Mouse (Mus musculus): ENCODE results near the gene Rpl18a. TPM values are rescaled to one million over a fixed set of nuclear protein-coding genes. Genes with fewer than 3 reads are reported as not detected.
A peak's percentile ranks its signal among the peaks of the same experiment; 100 is the strongest.
"Not testable (repeated sequence)": the region's sequence is repeated elsewhere in the genome, so short reads cannot be mapped to it uniquely, and the experiment has no call there.

Rpl18a gene
- total RNA-seq, 1 experiment from 2014 or later = 1,826 TPM

DNA sequence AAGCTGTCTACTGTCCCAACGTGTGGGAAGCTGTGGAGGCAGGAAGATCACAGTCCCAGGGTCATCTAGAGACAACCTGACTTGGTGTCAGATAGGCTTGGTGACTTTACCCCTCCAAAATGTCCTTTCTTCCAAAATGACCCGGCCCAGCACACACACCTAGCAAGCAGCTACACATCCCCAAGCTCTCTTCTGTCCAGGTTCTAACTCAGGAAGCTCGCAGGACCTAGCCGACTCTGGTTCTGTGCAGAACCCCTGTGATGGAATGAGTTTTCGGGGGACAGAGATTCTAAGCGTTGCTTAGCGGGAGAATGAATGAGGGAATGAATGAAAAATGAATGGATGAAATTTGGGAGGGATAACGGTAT lies 8.2 kb upstream of the Rpl18a start:
- ATAC-seq (ENCODE audit: extremely low read depth, insufficient number of reproducible peaks, low FRiP score, poor library complexity, severe bottlenecking) = no peak

DNA sequence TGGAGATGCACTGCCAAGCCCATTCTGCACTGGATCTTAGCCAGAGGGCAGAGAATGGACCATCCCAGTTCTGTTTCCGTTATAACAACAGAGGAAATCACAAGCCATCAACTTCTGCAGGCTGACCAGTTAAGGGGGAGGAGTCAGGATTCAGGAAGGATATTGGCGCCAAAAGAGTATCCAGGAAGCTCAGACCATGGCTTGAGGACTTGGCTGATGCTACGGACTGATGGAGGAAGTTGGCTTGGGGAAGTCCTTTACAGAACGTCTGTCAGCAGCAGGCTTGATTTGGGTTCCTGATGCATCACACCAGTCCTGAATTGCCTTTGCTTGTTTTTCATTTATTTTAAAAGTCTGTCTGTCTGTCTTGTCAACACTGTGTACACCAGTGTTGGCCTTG lies 7.3 kb upstream of the Rpl18a start:
- ATAC-seq (ENCODE audit: extremely low read depth, insufficient number of reproducible peaks, low FRiP score, poor library complexity, severe bottlenecking) = peak; percentile 20; the same call in 1 of the 2 replicates

DNA sequence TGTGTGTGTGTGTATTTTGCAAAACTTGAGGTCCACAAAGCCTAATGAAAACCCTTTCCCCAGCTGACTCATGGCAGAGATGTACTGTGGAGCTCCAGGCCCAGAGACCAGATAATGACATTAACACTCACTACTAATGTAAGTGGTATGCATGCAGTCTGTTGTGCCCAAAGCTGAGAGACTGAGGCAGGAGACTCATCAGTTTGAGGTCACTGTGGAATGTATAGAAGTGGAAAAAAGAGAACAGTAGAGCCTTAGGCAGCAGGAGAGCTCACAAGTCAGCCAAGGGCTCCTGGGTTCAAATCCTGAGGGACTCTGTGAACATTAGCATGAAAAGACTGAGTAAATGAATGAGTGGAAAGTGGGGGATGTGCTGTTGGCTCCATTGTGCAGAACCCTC lies 6.4 kb upstream of the Rpl18a start:
- ATAC-seq (ENCODE audit: extremely low read depth, insufficient number of reproducible peaks, low FRiP score, poor library complexity, severe bottlenecking) = no peak

DNA sequence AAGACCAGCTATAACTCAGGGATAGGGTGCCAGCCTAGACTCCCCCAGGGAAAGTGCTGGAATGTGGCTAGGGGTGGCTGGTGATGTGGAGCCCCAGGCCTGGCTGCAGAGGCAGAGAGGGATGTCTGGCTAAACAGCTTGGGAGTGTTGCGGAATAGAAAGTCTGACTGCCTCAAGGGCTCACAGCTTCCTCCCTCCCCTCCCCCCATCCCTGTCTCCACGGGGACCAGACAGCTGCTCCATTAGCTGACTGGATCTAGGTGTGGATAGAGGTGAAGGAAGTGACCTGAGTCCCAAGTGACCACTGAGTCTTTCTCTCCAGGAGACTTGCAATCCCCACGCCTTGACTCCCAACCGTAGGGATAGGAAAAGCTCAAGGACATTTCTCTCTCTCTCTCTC lies 5.9 kb upstream of the Rpl18a start:
- ATAC-seq (ENCODE audit: extremely low read depth, insufficient number of reproducible peaks, low FRiP score, poor library complexity, severe bottlenecking) = no peak

DNA sequence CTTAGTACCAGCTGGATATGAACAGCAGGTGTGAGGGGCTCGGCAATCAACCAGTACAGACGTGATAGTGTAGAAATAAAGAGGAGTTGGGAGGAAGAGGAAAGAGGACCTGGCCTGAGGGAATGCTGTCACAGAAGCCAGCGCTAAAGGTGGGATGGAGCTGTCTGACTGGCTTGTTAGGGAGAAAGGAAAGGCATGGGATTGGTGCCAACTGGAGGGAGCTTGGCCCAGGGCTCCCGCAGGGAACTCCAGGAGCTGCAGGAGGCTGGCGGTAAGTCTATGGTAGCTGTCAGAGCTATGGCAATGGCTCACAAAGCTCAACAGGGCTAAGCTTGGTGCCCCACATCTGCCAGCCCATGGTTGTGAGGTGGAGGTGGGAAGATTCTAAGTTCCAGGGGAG lies 5.0 kb upstream of the Rpl18a start:
- no peak for ATAC-seq (ENCODE audit: extremely low read depth, insufficient number of reproducible peaks, low FRiP score, poor library complexity, severe bottlenecking)

DNA sequence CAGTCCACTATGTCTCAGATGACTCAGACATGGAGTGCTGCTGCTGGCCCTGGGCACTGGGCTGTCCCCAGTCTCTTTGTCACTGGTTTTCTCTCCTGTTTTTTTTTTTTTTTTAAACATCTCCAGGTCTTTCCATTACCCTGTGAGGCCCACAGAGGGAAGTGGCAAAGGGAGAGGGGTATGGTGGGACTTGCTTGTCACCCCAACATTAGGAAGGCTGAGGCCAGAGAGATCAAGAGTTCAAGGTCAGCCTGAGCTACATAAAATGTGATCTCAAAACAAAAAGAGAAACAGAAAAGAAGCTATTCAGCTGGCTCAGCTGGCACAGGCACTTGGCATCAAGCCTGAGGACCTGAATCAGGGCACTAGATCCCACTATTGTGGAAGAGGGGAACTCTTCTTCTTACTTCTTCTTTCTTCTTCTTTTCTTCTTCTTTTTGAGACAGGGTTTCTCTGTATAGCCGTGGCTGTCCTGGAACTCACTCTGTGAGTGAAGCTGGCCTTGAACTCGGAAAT lies 3.7 kb upstream of the Rpl18a start:
- ATAC-seq (ENCODE audit: extremely low read depth, insufficient number of reproducible peaks, low FRiP score, poor library complexity, severe bottlenecking) = no peak

DNA sequence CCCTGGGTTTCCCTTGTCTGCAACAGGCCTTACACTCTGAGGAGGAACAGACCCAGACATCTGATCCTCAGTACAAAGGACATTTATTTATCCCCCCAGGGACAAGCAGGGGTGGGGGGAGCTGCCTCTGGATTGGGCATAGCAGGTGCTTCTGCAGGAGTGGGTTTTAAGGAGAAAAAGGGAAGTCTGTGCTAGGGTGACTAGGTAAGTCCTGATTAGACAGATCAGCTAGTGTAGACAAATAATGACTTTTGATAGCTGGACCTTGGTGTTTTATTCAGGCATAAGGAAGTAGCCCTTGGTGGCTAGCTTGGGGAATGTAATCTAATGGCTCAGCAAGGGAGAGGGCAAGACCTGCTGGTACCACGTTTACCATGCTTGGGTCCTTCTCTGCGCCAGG lies 2.0 kb upstream of the Rpl18a start:
- ATAC-seq (ENCODE audit: extremely low read depth, insufficient number of reproducible peaks, low FRiP score, poor library complexity, severe bottlenecking) = no peak

DNA sequence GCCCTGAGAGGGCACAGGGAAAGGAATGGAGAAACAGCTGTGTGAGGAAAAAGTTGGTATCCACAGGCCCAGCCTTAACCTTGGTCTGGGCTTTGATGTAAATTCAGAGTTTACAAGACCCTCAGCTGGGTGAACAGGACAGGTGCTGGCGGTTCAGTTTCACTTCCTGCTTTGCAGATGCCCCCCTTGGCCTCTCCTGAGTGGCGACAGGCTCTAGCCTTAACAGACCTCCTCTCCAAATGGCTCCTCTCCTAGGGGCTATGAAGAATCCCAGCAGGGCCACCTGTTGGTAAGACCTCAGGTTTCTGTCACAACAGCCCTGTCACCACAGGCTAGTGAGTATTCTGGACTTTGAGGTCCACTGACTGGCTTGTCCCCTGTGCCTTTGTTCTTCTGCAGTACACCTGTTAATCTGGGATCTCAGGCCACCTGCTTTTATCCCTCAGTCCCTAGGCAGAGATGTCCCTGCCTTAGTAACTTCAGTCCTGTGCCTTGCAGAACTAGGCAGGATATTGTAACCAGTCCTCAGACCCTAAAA lies 1.5 kb upstream of the Rpl18a start:
- ATAC-seq (ENCODE audit: extremely low read depth, insufficient number of reproducible peaks, low FRiP score, poor library complexity, severe bottlenecking) = no peak

DNA sequence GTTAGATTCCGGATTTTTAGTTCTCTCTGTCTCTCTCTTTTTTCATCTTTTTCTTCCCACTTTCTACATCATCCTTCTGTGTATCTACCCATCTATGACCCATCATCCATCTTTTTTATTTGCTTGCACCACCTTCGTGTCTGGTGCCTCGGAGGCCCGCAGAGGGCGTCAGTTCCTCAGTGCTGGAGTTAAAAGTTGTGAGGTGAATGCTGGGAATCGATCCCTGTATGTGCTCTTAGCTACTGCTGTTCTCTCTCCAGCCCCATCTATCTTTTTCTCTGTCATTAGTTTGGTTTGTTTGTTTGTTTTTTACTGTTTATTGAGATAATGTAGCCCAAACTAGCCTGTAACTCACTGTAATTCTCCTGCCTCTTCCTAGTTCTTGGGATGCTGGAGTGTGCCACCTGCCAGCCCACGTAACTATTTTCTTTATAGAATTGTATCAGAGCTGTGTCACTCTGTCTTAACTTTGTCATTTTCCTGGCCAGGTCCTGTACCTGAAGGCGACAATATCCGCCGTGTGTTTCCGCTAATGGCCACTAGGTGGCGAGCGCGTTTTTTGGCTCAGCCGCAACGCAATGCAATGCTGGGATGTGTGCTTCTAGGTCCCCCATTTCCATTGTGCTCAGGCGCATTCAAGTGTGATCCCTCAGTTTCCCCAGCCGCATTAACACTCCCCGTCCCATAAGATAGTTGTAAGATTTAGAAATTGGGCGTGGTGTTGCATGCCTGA lies 635 bp upstream of the Rpl18a start:
- peak; percentile 47 for ATAC-seq (ENCODE audit: extremely low read depth, insufficient number of reproducible peaks, low FRiP score, poor library complexity, severe bottlenecking)

DNA sequence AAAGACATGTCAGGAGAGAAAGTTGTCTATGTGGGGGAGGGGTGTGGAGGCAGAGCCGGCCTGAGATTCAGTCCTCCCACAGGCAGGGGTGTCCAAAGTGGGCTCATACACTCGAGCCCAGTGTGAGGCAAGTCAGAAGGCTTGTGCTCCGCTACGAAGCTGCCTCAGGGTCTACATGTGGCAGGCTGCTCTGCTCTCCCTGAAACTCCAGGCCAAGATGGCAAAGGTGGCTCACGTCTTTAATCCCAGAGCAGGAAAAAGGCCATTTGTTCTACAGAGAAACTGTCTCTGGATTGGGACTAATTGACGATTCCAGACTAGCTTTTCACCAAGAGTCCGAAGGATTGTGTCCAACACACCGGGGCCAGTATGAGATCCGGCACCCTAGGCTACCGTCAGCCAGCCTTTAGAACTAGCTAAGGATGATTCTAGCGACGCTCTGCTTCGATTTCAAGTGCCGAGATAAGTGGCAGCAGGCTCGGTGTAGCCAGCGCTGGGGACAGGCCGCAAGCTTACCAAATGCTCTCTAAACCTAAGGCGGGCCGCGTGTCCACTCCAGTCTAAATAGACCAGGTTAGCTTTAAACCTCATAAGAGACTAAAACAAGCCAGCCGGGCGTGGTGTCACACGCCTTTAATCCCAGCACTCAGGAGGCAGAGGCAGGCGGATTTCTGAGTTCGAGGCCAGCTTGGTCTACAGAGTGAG lies 744 bp downstream of the Rpl18a start:
- ATAC-seq (ENCODE audit: extremely low read depth, insufficient number of reproducible peaks, low FRiP score, poor library complexity, severe bottlenecking) = no peak

DNA sequence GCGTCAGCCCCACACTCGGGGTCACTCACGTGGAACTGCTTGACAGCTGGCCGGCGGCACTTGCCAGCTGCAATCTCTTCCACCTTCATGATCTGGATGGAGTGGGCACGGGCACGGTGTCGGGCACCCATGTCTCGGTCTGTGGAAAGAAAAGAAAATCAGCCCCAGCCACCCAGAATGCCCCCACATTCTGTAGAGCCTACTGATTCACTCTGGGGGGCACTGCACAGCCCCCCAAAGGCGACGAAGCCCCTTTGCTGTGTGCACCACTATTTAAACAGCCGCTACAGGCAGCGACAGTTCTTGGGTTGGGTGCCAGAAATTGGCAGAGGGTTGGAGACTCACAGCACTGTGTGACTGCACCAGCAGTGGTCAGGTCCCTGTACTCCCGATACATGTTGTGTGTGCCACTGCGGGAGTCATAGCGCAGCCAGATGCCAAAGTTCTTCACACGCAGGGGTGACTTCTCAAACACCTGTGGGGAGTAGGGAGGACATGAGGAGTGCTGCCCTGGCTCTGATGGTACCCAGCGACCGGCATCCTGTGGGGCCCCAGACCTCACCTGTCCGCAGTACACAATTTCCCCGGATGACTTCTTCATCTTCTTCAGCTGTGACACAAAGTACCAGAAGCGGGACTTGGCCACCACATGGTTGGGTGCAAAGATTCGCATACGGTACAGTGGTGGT lies 1.5 kb downstream of the Rpl18a start:
- not testable (repeated sequence) for ATAC-seq (ENCODE audit: extremely low read depth, insufficient number of reproducible peaks, low FRiP score, poor library complexity, severe bottlenecking)

DNA sequence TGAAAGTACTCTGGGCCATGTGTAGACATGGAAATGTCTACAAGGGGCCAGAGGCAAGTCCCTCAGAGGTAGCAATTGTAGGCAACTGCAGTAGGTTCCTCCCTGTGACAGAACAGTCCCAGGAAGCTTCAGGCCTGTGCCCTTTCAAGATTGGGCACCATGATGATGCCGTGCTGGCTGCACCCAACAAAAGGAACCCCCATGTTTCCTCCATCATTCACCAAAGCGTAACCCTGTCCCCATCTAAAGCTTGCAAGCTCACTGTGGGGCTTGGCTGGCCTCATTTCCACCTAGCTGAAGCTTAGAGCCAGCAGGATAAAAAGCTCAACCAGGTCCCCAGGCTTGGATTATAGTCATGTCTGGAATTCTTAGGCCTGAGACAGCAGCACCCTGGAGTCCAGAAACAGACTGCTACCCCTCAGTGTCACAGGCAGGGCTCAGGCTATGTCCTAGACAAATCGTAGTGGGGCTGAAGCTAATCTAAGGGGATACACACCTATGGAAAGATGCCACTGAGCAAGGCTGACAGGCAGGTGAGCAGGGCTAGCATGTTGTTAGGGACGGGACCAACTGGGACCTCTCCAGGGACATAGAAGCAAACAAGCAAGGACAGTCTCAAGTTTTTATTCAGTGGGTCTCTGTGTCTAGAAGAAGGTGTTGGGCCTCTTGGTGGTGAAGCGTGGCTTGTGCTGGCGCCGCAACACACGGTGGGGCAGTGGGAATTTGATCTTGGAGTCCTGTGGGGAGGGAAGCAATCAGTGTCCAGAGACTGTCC lies 2.3 kb downstream of the Rpl18a start:
- no peak for ATAC-seq (ENCODE audit: extremely low read depth, insufficient number of reproducible peaks, low FRiP score, poor library complexity, severe bottlenecking)

DNA sequence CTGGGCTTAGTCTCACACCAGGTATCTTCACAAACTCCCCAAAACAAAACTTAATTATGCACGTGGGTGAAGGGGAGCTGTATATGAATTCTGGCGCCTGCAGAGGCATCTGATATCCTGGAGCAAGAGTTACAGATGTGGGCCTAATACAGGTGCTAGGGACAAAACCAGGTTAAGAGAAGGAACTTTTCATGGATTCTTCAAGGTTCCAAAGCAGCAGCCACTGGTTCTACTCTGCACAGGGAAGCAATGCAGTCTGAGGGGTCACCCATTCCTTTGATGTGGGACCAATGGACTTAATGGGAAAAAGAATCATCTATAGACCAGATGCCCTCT lies 2.9 kb downstream of the Rpl18a start:
- ATAC-seq (ENCODE audit: extremely low read depth, insufficient number of reproducible peaks, low FRiP score, poor library complexity, severe bottlenecking) = no peak

DNA sequence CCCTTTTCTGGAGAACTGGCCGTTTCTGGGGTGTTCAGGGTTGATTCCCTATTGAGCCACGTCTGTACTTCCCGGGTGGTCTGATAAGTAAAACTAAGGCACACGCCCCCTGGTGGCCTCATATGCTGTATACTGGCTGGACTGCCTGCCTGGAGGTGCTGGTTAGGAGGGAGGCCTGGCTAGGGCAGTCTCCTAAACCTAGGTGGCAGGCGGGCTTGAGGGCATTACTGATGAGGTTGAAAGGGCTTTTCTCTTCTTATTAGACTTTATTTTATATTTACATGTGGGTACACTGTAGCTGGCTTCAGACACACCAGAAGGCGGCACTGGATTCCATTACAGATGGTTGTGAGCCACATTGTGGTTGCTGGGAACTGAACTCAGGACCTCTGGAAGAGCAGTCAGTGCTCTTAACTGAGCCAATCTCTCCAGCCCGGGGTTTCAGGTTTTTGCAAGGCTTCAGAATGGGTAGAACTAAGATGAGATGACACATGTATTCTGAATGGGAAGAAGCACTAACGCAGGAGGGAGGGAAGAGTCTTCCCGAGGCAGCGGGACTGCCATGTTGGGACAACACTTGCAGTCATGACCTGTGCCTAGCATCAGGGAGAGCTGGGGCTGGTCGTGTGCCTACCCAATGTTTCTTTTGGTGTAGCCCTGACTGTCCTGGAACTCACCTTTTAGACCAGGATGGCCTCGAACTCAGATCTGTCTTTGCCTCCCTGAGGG lies 3.4 kb downstream of the Rpl18a start:
- no peak; the same call in 1 of the 2 replicates for ATAC-seq (ENCODE audit: extremely low read depth, insufficient number of reproducible peaks, low FRiP score, poor library complexity, severe bottlenecking)

DNA sequence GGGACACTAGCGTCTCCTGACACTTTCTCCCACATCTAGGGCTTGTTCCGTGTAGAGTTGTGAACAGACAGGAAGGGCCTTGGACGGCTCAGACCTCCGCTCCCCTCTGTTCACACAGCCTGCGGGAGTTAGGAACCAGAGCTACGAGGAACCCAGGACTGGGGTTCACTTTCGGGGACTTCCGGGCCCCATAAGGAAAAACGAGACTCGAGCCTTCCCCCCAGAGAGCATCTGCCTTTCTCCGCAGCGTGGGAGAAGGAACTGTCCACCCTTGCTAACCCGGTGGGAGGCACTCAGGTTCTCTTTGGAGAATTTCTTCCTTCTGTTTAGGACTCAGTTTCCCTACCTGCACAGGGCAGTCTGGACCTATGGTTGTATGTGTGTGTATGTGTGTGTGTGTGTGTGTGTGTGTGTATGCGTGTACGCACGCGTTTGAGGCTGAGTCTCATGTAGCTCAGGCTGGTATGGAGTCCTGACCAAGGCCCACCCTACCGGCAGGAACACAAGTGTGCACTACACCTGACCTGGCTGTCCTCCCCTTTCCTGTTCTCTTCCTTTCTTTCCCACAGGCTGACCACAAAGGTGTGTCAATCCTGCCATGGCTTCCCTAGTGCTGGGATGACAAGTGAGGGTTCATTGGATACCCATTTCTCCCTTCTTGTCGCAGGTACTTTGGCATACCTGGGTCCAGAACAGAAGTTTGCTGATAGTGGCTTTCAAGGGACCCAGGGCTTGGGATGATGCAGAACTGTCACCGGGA lies 4.1 kb downstream of the Rpl18a start:
- no peak for ATAC-seq (ENCODE audit: extremely low read depth, insufficient number of reproducible peaks, low FRiP score, poor library complexity, severe bottlenecking)

DNA sequence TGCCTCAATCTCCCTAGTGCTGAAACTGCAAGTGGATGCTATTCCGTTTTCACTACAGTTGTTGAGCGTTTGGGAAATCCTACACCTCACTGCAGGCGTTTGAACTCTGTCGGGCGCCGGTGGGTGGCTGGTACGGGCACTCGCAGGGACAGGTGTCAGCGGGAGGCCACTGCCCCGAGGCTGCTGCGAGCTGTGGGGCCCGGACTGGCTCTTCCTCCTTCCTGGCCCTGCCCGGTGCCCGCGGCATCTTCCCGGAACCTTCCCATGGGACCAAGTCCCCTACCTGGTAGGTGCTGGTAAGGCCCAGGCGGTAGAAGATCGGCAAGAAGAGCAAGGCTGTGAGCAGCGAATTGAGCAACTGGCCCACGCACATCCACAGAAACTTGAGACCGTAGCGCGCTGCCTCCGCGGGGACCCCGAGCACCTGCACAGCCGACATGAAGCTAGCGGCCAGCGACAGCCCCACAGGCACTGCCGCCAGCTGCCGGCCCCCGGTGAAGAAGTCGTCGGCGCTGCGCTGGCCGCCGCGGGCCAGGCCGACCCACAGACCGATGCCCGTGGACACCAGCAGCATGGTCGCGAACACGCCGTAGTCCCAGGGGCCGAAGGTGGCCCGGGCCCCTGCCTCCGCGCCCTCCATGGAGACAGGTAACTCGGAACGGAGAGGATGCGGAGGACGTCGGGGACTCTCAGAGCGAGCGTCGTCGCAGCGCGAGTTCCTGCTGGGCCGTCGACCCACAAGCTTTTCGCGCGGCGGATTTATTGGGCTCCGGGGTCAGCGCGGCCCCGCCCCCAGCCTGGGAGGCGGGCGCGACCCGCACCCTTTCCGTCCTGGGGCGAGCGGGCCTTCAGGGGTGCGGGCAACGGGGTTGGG lies 5.0 kb downstream of the Rpl18a start, which contains the start of gene Slc5a5:
Gene Slc5a5, minus strand, starts transcription at position 736 of the 874 bp plus-strand sequence.
- no peak for ATAC-seq (ENCODE audit: extremely low read depth, insufficient number of reproducible peaks, low FRiP score, poor library complexity, severe bottlenecking)

DNA sequence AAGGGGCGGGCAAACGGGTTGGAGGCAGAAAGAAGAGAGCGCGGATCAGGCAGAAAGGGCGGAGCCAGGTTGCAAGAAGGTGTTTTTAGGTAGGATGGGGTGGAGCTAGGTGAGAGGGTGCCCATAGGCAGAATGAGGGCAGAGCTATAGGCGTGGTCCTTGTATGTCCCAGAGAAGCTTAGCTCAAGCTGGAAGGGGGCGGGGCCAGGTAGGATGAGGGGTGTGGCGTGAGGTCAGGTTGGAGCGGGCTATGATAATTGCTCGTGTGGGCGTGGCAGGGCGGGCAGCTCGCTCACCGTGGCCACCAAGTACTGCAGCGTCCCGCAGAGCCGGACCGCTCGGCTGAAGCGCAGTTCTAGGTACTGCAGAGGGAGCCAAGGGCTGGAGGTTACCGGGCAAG lies 5.9 kb downstream of the Rpl18a start:
- no peak; the same call in 1 of the 2 replicates for ATAC-seq (ENCODE audit: extremely low read depth, insufficient number of reproducible peaks, low FRiP score, poor library complexity, severe bottlenecking)
